Mouse (Mus musculus) bone marrow macrophage, adult 2 months (primary cell): Measurements from ENCODE around the gene Vgll4. TPM values are rescaled to one million over a fixed set of nuclear protein-coding genes. Genes with fewer than 3 reads are reported as not detected.

Source experiments
- H3K27ac ChIP-seq: 2 replicates; pipeline ENCODE4 v1.5.1; 2012; ENCODE audit warnings: low read depth, low read length; ENCODE audit not compliant: insufficient read depth
- H3K4me1 ChIP-seq: 2 replicates; pipeline ENCODE4 v1.6.1; 2012; ENCODE audit warnings: low read length; ENCODE audit not compliant: control insufficient read depth, insufficient read depth
- H3K4me3 ChIP-seq: 2 replicates; pipeline ENCODE4 v1.5.1; 2012; ENCODE audit warnings: mild to moderate bottlenecking, low read length, moderate library complexity; ENCODE audit not compliant: insufficient read depth
- CTCF ChIP-seq: IDR thresholded peaks from 2 replicates; pipeline ENCODE4 v1.5.1; 2012; ENCODE audit warnings: low read depth, mild to moderate bottlenecking, low read length, moderate library complexity
- POLR2A ChIP-seq: IDR thresholded peaks from 2 replicates; pipeline ENCODE4 v1.6.1; 2012; ENCODE audit warnings: mild to moderate bottlenecking, low read depth, low read length, borderline replicate concordance
- polyA plus RNA-seq: library from polyadenylated mRNA; stranded (reverse); fragments of >200 nt; gene quantifications from 2 replicates; pipeline ENCODE4 v1.2.4, GENCODE M21; 2012; ENCODE audit not compliant: missing spikeins, insufficient read depth, insufficient read length

The Vgll4 gene
- polyA plus RNA-seq, 1 experiment = 39.5 TPM

DNA sequence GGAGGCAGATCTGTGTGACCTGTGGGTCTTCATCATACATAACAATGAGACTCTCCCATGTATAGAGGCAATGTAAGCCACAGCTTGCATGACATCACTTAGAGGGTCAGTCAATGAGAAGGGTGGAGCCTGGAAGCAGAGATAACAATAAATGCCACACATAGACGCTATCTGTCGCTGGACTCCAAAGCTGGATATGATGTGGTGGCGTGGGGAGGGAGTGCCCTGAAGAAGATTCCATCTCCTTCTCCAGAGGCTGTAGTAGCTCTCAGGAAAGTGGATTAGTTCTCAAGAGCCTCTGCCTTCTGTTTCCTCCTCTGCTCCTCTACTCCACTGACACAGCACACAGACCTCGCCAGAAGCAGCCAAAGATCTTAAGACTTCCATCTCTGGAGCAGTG is 89.0 kb downstream of the Vgll4 start:
- no peak overlapping the region for H3K4me3 ChIP-seq
- TF ChIP-seq POLR2A (no peak), CTCF (no peak)
- peaks cover 18% of the 10 kb centered on the region for H3K4me1 ChIP-seq

DNA sequence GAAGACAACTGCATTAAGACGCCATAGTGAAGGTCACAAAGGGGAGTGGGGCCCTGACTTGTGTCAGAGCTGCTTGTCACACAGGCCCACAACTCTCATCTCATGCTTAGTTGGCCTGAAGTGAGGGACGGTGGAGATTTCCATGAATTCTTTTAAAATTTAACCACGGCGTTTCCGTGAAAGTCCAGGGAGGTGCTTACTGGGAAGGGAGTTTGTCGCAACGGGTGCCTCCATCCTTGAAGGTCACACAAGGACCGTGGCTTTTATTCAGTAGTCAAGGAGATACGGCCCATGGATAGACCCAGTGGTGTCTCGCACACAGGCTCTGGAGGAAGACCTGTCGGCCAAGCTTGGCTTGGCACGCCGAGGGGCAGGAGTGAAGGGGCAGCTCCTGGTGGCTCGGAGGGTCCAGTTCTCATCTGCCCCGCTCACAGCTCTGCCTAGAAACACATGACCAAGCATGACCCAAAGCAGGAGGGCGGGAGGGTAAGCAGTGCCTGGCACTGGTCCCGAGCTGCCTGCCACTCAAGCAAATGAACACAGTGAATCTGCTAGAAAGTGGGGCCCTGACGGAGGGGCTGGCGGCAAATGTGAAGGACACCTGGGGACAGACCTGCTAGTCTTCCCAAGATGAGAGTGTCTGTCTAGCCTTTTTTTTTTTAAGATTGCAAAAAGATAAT is 90.8 kb downstream of the Vgll4 start:
- H3K4me1 ChIP-seq = peaks cover 23% of the 10 kb centered on the region
- H3K4me3 ChIP-seq = no peak overlapping the region
- H3K27ac ChIP-seq = no peak overlapping the region
- TF ChIP-seq POLR2A (no peak), CTCF (no peak)

More for the DNA sequence above, 89.0 kb downstream of the Vgll4 start:
- no peak overlapping the region for H3K27ac ChIP-seq

GRCm38 (mm10) chr6:114876546-114876945 is 93.2 kb downstream of the Vgll4 start:
- peaks cover 32% of the 10 kb centered on the region for H3K4me1 ChIP-seq
- no peak overlapping the region for H3K4me3 ChIP-seq
- no peak overlapping the region for H3K27ac ChIP-seq
- TF ChIP-seq POLR2A = no peak

- H3K4me3 ChIP-seq = no peak overlapping the region
- peaks cover 32% of the 10 kb centered on the region for H3K4me1 ChIP-seq
- H3K27ac ChIP-seq = peak overlapping the region; percentile 92
- TF ChIP-seq POLR2A (no peak), CTCF (no peak)
Observed at GRCm38 (mm10) chr6:114876033-114876432, 93.8 kb downstream of the Vgll4 start.

DNA sequence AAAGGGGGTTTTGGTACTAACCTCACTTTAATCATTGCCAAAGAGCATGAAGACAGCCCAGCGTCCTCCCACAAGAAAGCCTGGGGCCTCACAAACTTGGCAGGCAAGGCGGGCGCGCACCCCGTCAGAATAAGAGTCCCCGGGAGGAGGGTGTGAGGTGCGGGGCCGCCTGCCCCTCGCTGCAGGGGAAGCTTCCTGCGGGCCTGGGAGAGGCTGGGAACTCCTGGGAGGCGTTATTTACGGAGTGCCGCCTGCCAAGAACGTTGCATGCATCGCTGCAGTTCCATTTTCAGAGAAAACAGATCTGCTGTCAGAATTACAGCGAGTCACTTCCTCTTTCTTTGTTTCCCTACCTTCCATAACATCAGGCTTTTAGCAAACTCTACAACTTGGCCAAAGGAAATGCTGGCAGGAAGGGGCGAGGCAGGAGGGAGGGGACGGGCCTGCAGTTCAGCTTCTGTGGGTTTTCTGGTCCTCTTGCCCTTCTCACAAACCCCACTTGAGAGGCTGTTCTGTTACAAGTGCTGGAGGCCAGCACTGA is 94.7 kb downstream of the Vgll4 start:
- Histone ChIP-seq H3K4me1 (peaks cover 32% of the 10 kb centered on the region), H3K4me3 (peak overlapping the region; percentile 68), H3K27ac (peak overlapping the region; percentile 92)
- TF ChIP-seq CTCF = no peak
- no peak for TF ChIP-seq POLR2A

- Histone ChIP-seq H3K4me3 (peak overlapping the region; percentile 68), H3K27ac (peak overlapping the region; percentile 92), H3K4me1 (peaks cover 32% of the 10 kb centered on the region)
- TF ChIP-seq CTCF (no peak), POLR2A (no peak)
Observed at GRCm38 (mm10) chr6:114874138-114874928, 95.5 kb downstream of the Vgll4 start.

- Histone ChIP-seq H3K4me3 (peak overlapping the region; percentile 68), H3K4me1 (peaks cover 32% of the 10 kb centered on the region), H3K27ac (0 out of 2 replicates have a peak overlapping the region, but pooled peaks have one; percentile 92)
- TF ChIP-seq POLR2A (no peak), CTCF (no peak)
Observed at GRCm38 (mm10) chr6:114873808-114874137, 96.0 kb downstream of the Vgll4 start.

GRCm38 (mm10) chr6:114871010-114871660 is 98.7 kb downstream of the Vgll4 start:
- H3K4me3 ChIP-seq = no peak overlapping the region
- no peak overlapping the region for H3K27ac ChIP-seq
- TF ChIP-seq CTCF (no peak), POLR2A (no peak)
- peaks cover 29% of the 10 kb centered on the region for H3K4me1 ChIP-seq

DNA sequence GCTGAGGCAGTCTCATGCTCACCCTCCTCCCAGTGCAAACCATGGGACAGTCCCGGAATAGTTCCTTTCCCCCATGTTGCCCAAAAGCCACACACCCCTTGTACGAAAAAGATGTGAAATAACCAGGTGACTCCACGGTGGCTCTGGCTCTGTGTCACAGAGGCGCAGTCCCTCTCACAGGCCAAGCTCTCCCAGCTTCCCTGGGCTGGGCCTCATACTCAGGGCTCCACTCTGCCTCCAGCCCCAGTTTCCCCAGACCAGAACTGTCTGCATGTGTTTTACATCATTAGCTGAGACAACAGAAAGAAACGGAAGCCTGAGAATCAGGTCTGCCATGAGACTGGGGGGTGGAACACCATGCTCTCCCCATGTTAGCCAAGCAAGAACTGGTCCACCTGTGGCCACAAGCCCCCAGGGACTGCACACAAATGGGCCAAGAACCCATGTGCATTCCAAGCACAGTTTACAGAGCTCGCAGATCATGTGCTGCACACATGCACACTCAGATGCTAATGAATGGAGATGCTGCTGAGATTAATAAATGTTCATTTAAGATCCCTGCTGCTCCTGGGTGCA is 100.2 kb downstream of the Vgll4 start:
- H3K27ac ChIP-seq = no peak overlapping the region

More for the DNA sequence above, 100.2 kb downstream of the Vgll4 start:
- peaks cover 21% of the 10 kb centered on the region for H3K4me1 ChIP-seq
- TF ChIP-seq POLR2A (no peak), CTCF (no peak)
- H3K4me3 ChIP-seq = no peak overlapping the region
